Mouse (Mus musculus): Measurements from ENCODE around the gene Chd3. TPM values are rescaled to one million over a fixed set of nuclear protein-coding genes. Genes with fewer than 3 reads are reported as not detected.

Chd3 gene
- polyA plus RNA-seq, 1 experiment from 2014 or later, result 130 TPM

DNA sequence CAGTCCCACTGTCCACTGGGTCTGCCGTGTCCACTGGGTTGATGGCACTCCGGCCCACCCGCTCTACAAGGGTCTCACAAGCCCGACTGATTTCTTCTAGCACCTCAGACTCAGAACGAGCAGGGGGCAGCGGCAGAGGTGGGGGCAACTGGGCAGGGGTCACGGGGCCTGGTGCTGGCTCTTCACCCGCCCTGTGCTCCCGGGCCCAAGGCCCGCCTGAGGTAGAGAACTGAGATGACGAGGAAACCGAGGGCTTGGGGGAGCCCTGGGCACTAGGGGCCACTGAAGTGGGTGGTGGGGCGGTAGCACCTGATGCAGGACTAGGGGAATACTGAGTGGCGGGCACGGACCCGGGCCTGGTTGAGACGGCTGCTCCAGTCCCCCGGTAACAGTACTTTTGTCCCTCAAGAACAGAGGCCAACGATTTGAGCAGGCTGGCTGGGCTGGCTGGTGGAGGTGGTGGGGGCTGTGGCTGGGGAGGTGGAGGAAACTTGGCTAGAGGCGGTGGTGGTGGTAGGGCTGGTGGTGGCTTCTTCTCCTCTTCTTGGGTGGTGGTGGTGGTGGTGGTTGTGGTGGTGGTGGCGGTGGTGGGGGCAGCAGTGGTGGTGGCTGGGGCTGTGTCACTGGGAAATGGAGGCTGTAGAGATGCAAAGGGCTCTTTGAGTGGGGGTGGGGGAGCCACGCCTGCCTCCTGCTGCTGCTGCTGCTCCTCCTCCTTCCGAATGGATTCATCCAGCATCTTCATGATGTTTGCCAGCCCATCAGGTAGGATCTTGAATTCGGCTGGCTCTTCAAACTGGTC is 35.6 kb upstream of the Chd3 start:
- no peak overlapping the region for H3K27ac ChIP-seq
- H3K4me3 ChIP-seq, result no peak overlapping the region
- 94% methylated on average over 22 of the region's 24 CpGs for WGBS
- no peak overlapping the region for H3K9ac ChIP-seq
- H3K4me1 ChIP-seq, result peaks cover 23% of the 10 kb centered on the region
- peaks cover 6% of the 10 kb centered on the region; the same call in 1 of the 2 replicates for H3K27me3 ChIP-seq
- H3K4me2 ChIP-seq (replicated peaks), result no peak overlapping the region
- H3K9me3 ChIP-seq, result no peaks in the 10 kb centered on the region
- H3K36me3 ChIP-seq, result peaks cover 83% of the 10 kb centered on the region
- no peak for ATAC-seq (ENCODE audit: insufficient number of reproducible peaks, insufficient read depth, low FRiP score, low TSS enrichment)

- Histone ChIP-seq H3K27me3 (peaks cover 8% of the 10 kb centered on the region; the same call in 1 of the 2 replicates), H3K27ac (no peak overlapping the region), H3K4me1 (peaks cover 25% of the 10 kb centered on the region), H3K9ac (no peak overlapping the region), H3K4me3 (no peak overlapping the region), H3K9me3 (no peaks in the 10 kb centered on the region), H3K36me3 (peaks cover 86% of the 10 kb centered on the region), H3K4me2 (replicated peaks) (no peak overlapping the region)
- ATAC-seq (ENCODE audit: insufficient number of reproducible peaks, insufficient read depth, low FRiP score, low TSS enrichment), result no peak
- 94% methylated on average over 35 of the region's 38 CpGs for whole genome bisulfite sequencing
Observed at GRCm38 (mm10) chr11:69403691-69404594, 34.7 kb upstream of the Chd3 start.

DNA sequence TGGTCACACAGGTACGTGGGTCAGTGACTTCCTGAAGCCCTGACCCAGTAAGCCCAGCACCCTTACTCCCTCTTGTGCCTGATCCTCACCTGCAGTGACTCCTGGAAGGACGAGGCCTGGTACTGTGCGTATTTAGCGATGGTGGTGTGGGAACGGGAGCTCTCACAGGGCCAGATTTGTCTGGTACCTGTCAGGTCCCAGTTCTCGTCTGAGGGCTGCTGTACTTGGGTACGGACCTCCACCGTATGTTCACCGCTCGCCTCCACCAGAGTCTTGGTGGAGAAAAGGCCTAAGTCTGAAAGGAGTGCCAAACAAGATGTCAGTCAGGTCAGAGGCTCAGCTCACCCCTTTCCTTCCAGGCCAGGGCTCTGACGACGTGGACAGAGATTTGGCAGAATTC is 32.8 kb upstream of the Chd3 start:
- H3K9ac ChIP-seq, result no peak overlapping the region
- H3K9me3 ChIP-seq, result no peaks in the 10 kb centered on the region
- H3K27me3 ChIP-seq, result peaks cover 8% of the 10 kb centered on the region; the same call in 1 of the 2 replicates
- no peak for ATAC-seq (ENCODE audit: insufficient number of reproducible peaks, insufficient read depth, low FRiP score, low TSS enrichment)
- no peak overlapping the region for H3K27ac ChIP-seq
- H3K4me2 ChIP-seq (replicated peaks), result no peak overlapping the region
- H3K4me3 ChIP-seq, result no peak overlapping the region
- peaks cover 29% of the 10 kb centered on the region for H3K4me1 ChIP-seq
- WGBS, result 83% methylated on average over 12 of the region's 12 CpGs
- peaks cover 73% of the 10 kb centered on the region for H3K36me3 ChIP-seq

DNA sequence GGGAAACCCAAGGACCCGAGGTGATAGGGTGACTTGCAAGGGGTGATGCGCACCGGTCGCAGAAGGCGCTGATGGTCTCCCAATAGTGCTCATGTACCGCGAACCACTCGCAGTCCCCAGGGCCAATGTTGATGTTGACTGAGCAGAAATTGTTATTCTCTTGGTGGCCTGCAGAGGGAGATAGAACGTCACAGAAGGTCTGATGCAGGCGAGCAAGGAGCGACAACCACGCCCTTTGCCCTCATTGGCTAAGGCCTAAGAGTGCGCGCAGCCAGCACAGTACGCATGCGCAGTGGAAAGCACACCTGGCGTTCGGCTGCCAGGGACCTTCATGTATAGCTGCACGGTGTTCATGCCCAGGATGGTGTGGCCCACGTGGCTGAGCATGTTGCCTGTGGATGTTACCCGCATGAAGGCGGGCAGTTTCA is 32.0 kb upstream of the Chd3 start:
- H3K9ac ChIP-seq, result no peak overlapping the region

GRCm38 (mm10) chr11:69400083-69400850 is 31.1 kb upstream of the Chd3 start:
- Histone ChIP-seq H3K4me2 (replicated peaks) (0 out of 2 replicates have a peak overlapping the region, but pooled peaks have one; percentile 12), H3K4me1 (peaks cover 37% of the 10 kb centered on the region)

More for the DNA sequence above, 32.0 kb upstream of the Chd3 start:
- H3K4me2 ChIP-seq (replicated peaks), result 0 out of 2 replicates have a peak overlapping the region, but pooled peaks have one; percentile 19
- H3K27me3 ChIP-seq, result peaks cover 8% of the 10 kb centered on the region; the same call in 1 of the 2 replicates
- peaks cover 65% of the 10 kb centered on the region for H3K36me3 ChIP-seq
- peak; percentile 53 for ATAC-seq (ENCODE audit: insufficient number of reproducible peaks, insufficient read depth, low FRiP score, low TSS enrichment)
- H3K9me3 ChIP-seq, result no peaks in the 10 kb centered on the region
- H3K27ac ChIP-seq, result 0 out of 2 replicates have a peak overlapping the region, but pooled peaks have one; percentile 23
- H3K4me3 ChIP-seq, result no peak overlapping the region
- H3K4me1 ChIP-seq, result peaks cover 37% of the 10 kb centered on the region
- 15% methylated on average over 22 of the region's 22 CpGs for WGBS

DNA sequence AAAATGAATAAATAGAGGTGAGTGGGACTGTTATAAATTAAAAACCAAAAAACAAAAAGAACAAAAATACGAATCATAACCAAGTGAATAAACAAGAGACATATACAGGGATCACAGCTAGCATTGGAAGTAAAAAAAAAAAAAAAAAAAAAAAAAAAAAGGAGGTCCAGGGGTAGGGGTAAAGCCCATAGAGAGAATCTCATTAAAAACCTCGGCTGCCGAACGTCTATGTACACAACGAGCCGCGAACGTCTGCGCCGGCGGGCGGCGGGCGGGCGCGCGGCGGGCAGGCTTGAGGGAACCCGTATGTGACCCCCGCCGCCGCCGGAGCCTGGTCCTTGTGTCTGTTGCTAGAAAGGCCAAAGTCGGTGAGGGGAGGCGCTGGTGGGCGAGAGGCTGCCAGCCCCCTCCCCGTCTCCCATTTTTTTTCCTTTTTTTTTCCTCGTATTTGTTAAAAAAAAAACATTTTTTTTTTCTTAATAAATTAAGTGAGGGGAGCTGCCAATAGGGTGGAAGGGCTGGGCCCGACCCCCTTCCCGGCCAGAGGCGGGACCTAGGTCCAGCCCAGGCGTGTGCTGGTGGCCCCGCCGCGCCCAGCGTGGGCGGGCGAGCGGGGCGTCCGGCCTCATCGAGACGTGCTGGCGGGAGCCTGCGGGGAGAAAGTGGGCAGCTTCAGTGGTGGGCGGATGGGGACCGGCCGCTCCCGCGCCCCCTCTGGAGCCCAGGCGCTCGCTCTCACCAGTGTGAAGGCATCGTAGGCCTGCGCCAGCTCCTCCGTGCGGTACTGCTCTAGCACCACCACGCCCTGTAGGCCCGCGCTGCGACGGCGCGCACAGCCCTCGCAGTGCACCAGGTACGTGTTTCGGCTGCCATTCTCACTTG is 30.2 kb upstream of the Chd3 start:
- WGBS, result 19% methylated on average over 65 of the region's 66 CpGs
- Histone ChIP-seq H3K9me3 (no peaks in the 10 kb centered on the region), H3K36me3 (peaks cover 48% of the 10 kb centered on the region), H3K9ac (no peak overlapping the region; the same call in 1 of the 2 replicates), H3K27ac (no peak overlapping the region; the same call in 1 of the 2 replicates), H3K4me3 (0 out of 2 replicates have a peak overlapping the region, but pooled peaks have one; percentile 1), H3K27me3 (peaks cover 8% of the 10 kb centered on the region; the same call in 1 of the 2 replicates), H3K4me2 (replicated peaks) (0 out of 2 replicates have a peak overlapping the region, but pooled peaks have one; percentile 12), H3K4me1 (peaks cover 37% of the 10 kb centered on the region)
- ATAC-seq (ENCODE audit: insufficient number of reproducible peaks, insufficient read depth, low FRiP score, low TSS enrichment), result no peak

More at GRCm38 (mm10) chr11:69400083-69400850, 31.1 kb upstream of the Chd3 start:
- Histone ChIP-seq H3K27me3 (peaks cover 8% of the 10 kb centered on the region; the same call in 1 of the 2 replicates), H3K36me3 (peaks cover 56% of the 10 kb centered on the region), H3K27ac (no peak overlapping the region), H3K9ac (no peak overlapping the region; the same call in 1 of the 2 replicates), H3K9me3 (no peaks in the 10 kb centered on the region), H3K4me3 (no peak overlapping the region)
- WGBS, result 73% methylated on average over 25 of the region's 25 CpGs
- no peak for ATAC-seq (ENCODE audit: insufficient number of reproducible peaks, insufficient read depth, low FRiP score, low TSS enrichment)

DNA sequence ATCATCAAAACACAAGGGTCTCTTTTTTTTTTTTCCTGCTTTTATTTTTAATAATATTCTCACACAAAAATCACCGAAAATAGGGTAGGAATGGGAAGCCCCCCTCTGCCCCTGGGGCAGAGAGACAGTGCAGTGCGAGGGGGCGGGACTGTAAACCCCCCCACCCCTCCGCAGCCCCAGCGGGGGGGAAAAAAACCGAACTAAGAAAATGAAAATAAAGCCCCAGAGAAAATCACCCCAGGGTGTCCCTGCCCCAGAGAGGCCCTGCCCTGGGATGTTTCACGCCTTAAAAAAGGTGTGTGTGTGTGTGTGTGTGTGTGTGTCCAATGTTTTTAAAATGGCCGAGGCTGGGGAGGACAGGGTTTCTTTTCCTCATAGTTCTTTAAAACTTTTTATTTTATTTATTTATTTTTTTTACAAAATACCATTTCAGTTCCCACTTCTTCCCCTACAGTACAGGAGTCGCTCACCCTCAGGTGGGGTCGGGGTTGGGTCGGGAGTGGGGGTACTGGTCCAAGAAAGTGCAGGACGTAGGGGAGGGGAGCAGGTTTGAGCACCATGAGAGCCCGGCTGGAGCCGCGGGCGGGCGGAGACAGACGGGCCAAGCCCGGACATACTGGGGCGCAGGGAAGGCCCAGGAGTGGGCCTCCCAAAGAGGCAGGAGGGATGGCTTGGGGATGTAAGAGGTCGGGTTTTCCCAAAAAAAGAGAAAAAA is 29.4 kb upstream of the Chd3 start:
- no peak for ATAC-seq (ENCODE audit: insufficient number of reproducible peaks, insufficient read depth, low FRiP score, low TSS enrichment)
- Histone ChIP-seq H3K4me3 (peak overlapping the region; percentile 33; the same call in 1 of the 2 replicates), H3K36me3 (peaks cover 40% of the 10 kb centered on the region), H3K4me2 (replicated peaks) (peak overlapping the region; percentile 58), H3K27ac (peak overlapping the region; percentile 76), H3K9me3 (no peaks in the 10 kb centered on the region), H3K27me3 (peaks cover 8% of the 10 kb centered on the region; the same call in 1 of the 2 replicates), H3K4me1 (peaks cover 40% of the 10 kb centered on the region), H3K9ac (0 out of 2 replicates have a peak overlapping the region, but pooled peaks have one; percentile 27)
- 22% methylated on average over 21 of the region's 21 CpGs for WGBS

GRCm38 (mm10) chr11:69398059-69398458 is 28.9 kb upstream of the Chd3 start, which contains the start of gene Tmem88:
Gene Tmem88, minus strand, starts transcription at chr11:69398234.
- Histone ChIP-seq H3K27me3 (peaks cover 8% of the 10 kb centered on the region; the same call in 1 of the 2 replicates), H3K4me1 (peaks cover 40% of the 10 kb centered on the region), H3K4me3 (peak within 1 kb of the TSS; percentile 67), H3K9ac (peak within 1 kb of the TSS; percentile 78), H3K4me2 (replicated peaks) (peak within 1 kb of the TSS; percentile 58), H3K36me3 (peaks cover 34% of the 10 kb centered on the region), H3K9me3 (no peaks in the 10 kb centered on the region), H3K27ac (peak within 1 kb of the TSS; percentile 76)
- no peak for ATAC-seq (ENCODE audit: insufficient number of reproducible peaks, insufficient read depth, low FRiP score, low TSS enrichment)
- 7% methylated on average over 16 of the region's 16 CpGs for WGBS

- WGBS, result 8% methylated on average over 24 of the region's 24 CpGs
- no peak for ATAC-seq (ENCODE audit: insufficient number of reproducible peaks, insufficient read depth, low FRiP score, low TSS enrichment)
- H3K36me3 ChIP-seq, result peaks cover 29% of the 10 kb centered on the region
- peak overlapping the region; percentile 44 for H3K9ac ChIP-seq
- H3K27ac ChIP-seq, result peak overlapping the region; percentile 76
- H3K4me2 ChIP-seq (replicated peaks), result peak overlapping the region; percentile 58
- peak overlapping the region; percentile 33 for H3K4me3 ChIP-seq
- peaks cover 8% of the 10 kb centered on the region; the same call in 1 of the 2 replicates for H3K27me3 ChIP-seq
- H3K9me3 ChIP-seq, result no peaks in the 10 kb centered on the region
- H3K4me1 ChIP-seq, result peaks cover 40% of the 10 kb centered on the region
Observed at GRCm38 (mm10) chr11:69397581-69398057, 28.4 kb upstream of the Chd3 start.
